Mouse (Mus musculus): Measurements from ENCODE around the gene Dcpp2.
"Not testable (repeated sequence)": the region's sequence is repeated elsewhere in the genome, so short reads cannot be mapped to it uniquely, and the experiment has no call there.

The Dcpp2 gene

DNA sequence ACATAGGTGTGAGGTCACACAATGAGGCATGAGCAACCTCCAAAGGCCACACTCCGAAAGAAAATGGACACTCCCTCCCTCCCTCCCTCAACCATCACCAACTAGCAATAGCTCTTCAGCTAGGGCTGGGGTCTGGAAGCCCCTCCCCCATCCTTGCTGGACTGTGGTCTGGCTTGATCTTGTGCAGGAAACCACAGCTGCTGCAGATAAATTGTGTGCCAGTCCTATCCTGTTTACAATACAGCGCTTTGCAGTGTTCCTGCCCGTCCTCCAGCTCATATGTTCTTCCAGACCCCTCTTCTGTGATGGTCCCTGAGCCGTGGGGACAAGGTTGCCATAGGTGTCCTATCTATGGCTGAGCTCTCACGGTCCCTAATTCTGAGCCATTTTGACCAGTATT lies 50.5 kb downstream of the Dcpp2 start:
- no peak for DNase-seq

DNA sequence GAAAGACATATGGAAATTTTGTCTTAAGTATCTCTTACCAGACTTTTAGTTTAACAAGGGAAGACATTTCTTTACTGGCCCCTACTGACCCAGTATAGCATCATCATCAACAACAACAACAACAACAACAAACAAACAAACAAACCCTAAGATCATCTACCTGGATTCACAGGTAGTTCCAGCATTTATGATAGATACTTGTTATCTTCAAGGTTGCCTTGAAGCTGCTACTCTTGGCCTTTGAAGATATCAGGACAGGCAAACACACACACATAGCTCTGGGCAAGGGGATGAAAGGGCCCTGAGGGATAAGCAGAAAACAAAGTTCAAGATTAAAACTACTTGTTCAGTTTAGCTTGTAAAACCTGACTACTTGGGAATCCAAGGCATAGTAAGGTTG lies 60.7 kb downstream of the Dcpp2 start, which contains the start of gene Sbp:
Gene Sbp (plus strand): TSS at position 301 of the 400 bp plus-strand sequence.
- no peak for DNase-seq

DNA sequence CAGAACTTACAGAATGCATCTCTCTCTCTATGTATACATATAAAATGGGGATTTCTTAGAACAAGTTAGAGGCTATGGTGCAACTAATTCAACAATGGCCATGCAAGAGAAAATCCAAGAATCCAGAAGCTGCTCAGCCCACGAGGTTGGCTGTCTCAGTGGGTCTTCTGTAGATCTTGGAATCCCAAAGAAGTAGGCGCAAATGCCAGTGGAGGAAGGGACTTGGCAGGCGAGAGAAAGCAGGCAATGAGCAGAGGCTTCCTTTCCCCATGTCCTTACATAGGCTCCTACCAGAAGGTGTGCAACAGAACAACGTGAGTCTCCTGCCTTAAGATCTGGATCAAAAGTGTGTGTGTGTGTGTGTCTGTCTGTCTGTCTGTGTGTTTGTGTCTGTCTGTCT lies 66.8 kb downstream of the Dcpp2 start:
- not testable (repeated sequence) for DNase-seq

DNA sequence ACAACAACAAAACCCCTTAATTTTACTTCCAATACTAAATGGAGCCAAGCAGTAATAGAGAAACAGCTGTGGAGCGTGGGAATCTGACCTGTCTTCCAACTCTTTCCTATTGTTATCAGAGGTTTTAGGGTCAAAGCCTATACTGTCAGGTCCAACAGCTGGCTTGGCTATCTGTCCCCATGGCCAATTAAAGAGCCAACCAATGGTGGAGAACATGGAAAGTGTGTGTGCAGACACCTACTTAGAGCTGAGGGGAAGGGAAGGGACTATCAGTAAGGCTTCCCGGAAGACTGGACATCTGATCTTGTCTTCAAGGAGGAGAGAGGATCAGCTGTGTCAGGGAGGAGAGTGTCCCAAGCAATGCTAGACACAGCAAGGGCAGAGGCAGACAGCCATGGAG lies 68.4 kb downstream of the Dcpp2 start:
- DNase-seq: no peak

All from spleen, adult 18-20 months (tissue).